Mouse (Mus musculus) right cerebral cortex, adult 2 months (tissue): Measurements from ENCODE around the gene Nol3.

Experiments used
- DNase-seq, 2 experiments: peaks; one replicate each; pipeline ENCODE4 v3.0.0; 2021 to 2022; ENCODE audit warnings: low spot score in 2 of 2

The Nol3 gene

GRCm38 (mm10) chr8:105306146-105306691 lies 30.3 kb downstream of the Nol3 start:
- no peak for DNase-seq

GRCm38 (mm10) chr8:105307670-105308069 lies 31.7 kb downstream of the Nol3 start:
- DNase-seq, result no peak

GRCm38 (mm10) chr8:105308428-105308827 lies 32.5 kb downstream of the Nol3 start:
- no peak for DNase-seq

GRCm38 (mm10) chr8:105309142-105309847 lies 33.4 kb downstream of the Nol3 start:
- no peak for DNase-seq

- no peak for DNase-seq
Measured at GRCm38 (mm10) chr8:105310118-105310517, 34.2 kb downstream of the Nol3 start.

GRCm38 (mm10) chr8:105311718-105312117 lies 35.8 kb downstream of the Nol3 start:
- DNase-seq, result no peak

GRCm38 (mm10) chr8:105312891-105313481 lies 37.0 kb downstream of the Nol3 start:
- no peak for DNase-seq

- no peak for DNase-seq
Measured at GRCm38 (mm10) chr8:105313622-105314402, 37.9 kb downstream of the Nol3 start.

- DNase-seq, result no peak
Measured at GRCm38 (mm10) chr8:105315073-105315769, 39.3 kb downstream of the Nol3 start.

GRCm38 (mm10) chr8:105317941-105318340 lies 42.0 kb downstream of the Nol3 start:
- DNase-seq, result no peak

GRCm38 (mm10) chr8:105318662-105319190 lies 42.8 kb downstream of the Nol3 start:
- DNase-seq, result no peak

GRCm38 (mm10) chr8:105323183-105323582 lies 47.2 kb downstream of the Nol3 start:
- DNase-seq, result no peak

GRCm38 (mm10) chr8:105325641-105326093 lies 49.7 kb downstream of the Nol3 start:
- peak in 1 of 2 experiments; percentile 16 for DNase-seq

- peak; percentile 96 to 98 for DNase-seq
Measured at GRCm38 (mm10) chr8:105326141-105326672, 50.3 kb downstream of the Nol3 start, which contains the start of the genes Lrrc29 and Tmem208. Gene Lrrc29 (minus strand): TSS chr8:105326278. Gene Tmem208 (plus strand): TSS chr8:105326354.

- no peak for DNase-seq
Measured at GRCm38 (mm10) chr8:105326968-105327367, 51.0 kb downstream of the Nol3 start.

GRCm38 (mm10) chr8:105330325-105330724 lies 54.4 kb downstream of the Nol3 start:
- no peak for DNase-seq

GRCm38 (mm10) chr8:105331469-105331868 lies 55.5 kb downstream of the Nol3 start:
- DNase-seq, result no peak
